ENCODE assay signal across 21 mouse cellular contexts in the genomic region with DNA sequence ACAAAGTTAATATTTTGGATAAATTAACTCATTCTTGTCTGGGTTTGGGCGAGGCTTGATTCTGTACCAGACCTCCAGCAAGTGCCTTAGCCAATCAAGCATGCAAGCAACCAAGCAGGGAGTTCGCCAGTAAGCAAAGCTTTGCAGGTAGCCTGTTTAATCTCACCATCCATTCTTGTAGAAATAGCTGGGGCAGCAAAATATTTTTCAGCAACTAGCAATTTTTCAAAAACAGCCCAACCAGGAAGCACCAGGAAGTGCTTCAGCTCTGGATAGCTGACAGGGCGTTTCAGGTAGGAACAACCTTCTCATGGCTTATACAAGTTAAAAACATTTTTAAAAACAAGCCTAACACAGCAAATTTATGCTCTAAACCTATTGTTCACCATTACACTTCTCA. TPM values are rescaled to one million over a fixed set of nuclear protein-coding genes. Genes with fewer than 3 reads are reported as not detected.
DNase-seq lines count a peak whose midpoint lies in the region; ATAC-seq and TF ChIP-seq lines count a peak whose summit lies in the region.
"Had no signal": no experiment of that assay in that cellular context is flagged by ENCODE, and none has a peak within 500 bp of the region (broad histone marks: within the 10 kb centered on the region; RNA-seq: fewer than 3 reads in every experiment).

No protein-coding gene starts in this region.

- WGBS in liver, embryonic 13.5 days (ENCODE audit: insufficient replicate concordance): 61% methylated on average over 3 of the region's 3 CpGs

- H3K27me3 ChIP-seq in MEL (ENCODE audit: control insufficient read depth in 1 of 2, insufficient read depth in 2 of 2, low read length in 2 of 2): no peaks in the 10 kb centered on the region
- no peaks in the 10 kb centered on the region for H3K27me3 ChIP-seq in liver, embryonic 13.5 days
- H3K27me3 ChIP-seq: embryonic facial prominence, embryonic 15.5 days; forebrain, embryonic 13.5 days; hindbrain, embryonic 13.5 days; lung, embryonic 15.5 days; neural tube, embryonic 15.5 days had no signal

- H3K4me3 ChIP-seq in MEL (ENCODE audit: control insufficient read depth in 1 of 2, insufficient read depth in 1 of 2, low read depth in 2 of 2, low read length in 2 of 2): peak overlapping the region; percentile 60 to 74
- no peak overlapping the region for H3K4me3 ChIP-seq in brown adipose tissue, adult 24 weeks (ENCODE audit: insufficient read depth, low read depth, low read length)
- no peak overlapping the region for H3K4me3 ChIP-seq in liver, embryonic 13.5 days (replicated peaks)
- H3K4me3 ChIP-seq: embryonic facial prominence, embryonic 15.5 days; forebrain, embryonic 13.5 days; hindbrain, embryonic 13.5 days; lung, embryonic 15.5 days; neural tube, embryonic 15.5 days had no signal

- TF ChIP-seq EP300 in MEL (IDR thresholded peaks at IDR 0.05; ENCODE audit: low read depth in 1 of 2, low read length in 2 of 2): no peak

- H3K79me2 ChIP-seq in MEL (ENCODE audit: control insufficient read depth, insufficient read depth, low read length, poor library complexity): peaks cover 31% of the 10 kb centered on the region

- peak; percentile 79 for DNase-seq in kidney, adult 9 months
- no peak for DNase-seq in kidney, adult 18-20 months
- DNase-seq in MEL (ENCODE audit: low read depth, low spot score): peak; percentile 61
- DNase-seq in liver, embryonic 13.5 days: no peak
- no peak for DNase-seq in lung, postnatal 4 days
- no peak for DNase-seq in lung, postnatal 10 days
- DNase-seq: cerebellum, adult 11-12 months; layer of hippocampus, postnatal 36 days; right cerebral cortex, postnatal 4 days had no signal

- H3K27ac ChIP-seq in MEL (ENCODE audit: control insufficient read depth, low read depth, low read length): peak overlapping the region; percentile 98
- peak overlapping the region; percentile 67 for H3K27ac ChIP-seq in brown adipose tissue, adult 24 weeks (replicated peaks; ENCODE audit: low read depth, low read length)
- peak overlapping the region; percentile 44 for H3K27ac ChIP-seq in liver, embryonic 13.5 days
- H3K27ac ChIP-seq: embryonic facial prominence, embryonic 15.5 days; forebrain, embryonic 13.5 days; hindbrain, embryonic 13.5 days; lung, embryonic 15.5 days; neural tube, embryonic 15.5 days had no signal

- H3K4me1 ChIP-seq in MEL (ENCODE audit: control insufficient read depth in 1 of 2, insufficient read depth in 2 of 2, low read length in 2 of 2): peaks cover 56 to 61% of the 10 kb centered on the region in 2 experiments
- peaks cover 23% of the 10 kb centered on the region for H3K4me1 ChIP-seq in brown adipose tissue, adult 24 weeks (ENCODE audit: control insufficient read depth, insufficient read depth, insufficient read length, low read length)
- H3K4me1 ChIP-seq in liver, embryonic 13.5 days (replicated peaks): peaks cover 64% of the 10 kb centered on the region
- H3K4me1 ChIP-seq: embryonic facial prominence, embryonic 15.5 days; forebrain, embryonic 13.5 days; hindbrain, embryonic 13.5 days; lung, embryonic 15.5 days; neural tube, embryonic 15.5 days had no signal

- ATAC-seq in liver, embryonic 13.5 days (ENCODE audit: low read depth): no peak
- ATAC-seq: activated CD4-positive, CD25-positive, alpha-beta regulatory T cell, adult 4 months; forebrain, embryonic 13.5 days; intestine, postnatal 0 days had no signal

- TF ChIP-seq CTCF in MEL (IDR thresholded peaks at IDR 0.05 in 2 of 3, conservative IDR thresholded peaks at IDR 0.05 in 1 of 3; ENCODE audit: control insufficient read depth in 1 of 3, insufficient read depth in 1 of 3, low read depth in 2 of 3, low read length in 3 of 3, poor library complexity in 1 of 3, severe bottlenecking in 1 of 3): no peak

- peak overlapping the region; percentile 33; the same call in 1 of the 2 replicates for H3K4me2 ChIP-seq in liver, embryonic 13.5 days
- H3K4me2 ChIP-seq: embryonic facial prominence, embryonic 15.5 days; forebrain, embryonic 13.5 days; hindbrain, embryonic 13.5 days; lung, embryonic 15.5 days; midbrain, embryonic 11.5 days; neural tube, embryonic 15.5 days had no signal

- no peaks in the 10 kb centered on the region for H3K9me3 ChIP-seq in MEL (replicated peaks; ENCODE audit: insufficient read depth, low read length)
- no peaks in the 10 kb centered on the region for H3K9me3 ChIP-seq in liver, embryonic 13.5 days (replicated peaks)
- H3K9me3 ChIP-seq: embryonic facial prominence, embryonic 15.5 days; forebrain, embryonic 13.5 days; hindbrain, embryonic 13.5 days; lung, embryonic 15.5 days; neural tube, embryonic 15.5 days had no signal

- peak overlapping the region; percentile 76 for H3K9ac ChIP-seq in MEL (ENCODE audit: control insufficient read depth, low read depth, low read length, poor library complexity, severe bottlenecking)
- no peak overlapping the region for H3K9ac ChIP-seq in liver, embryonic 13.5 days
- H3K9ac ChIP-seq: embryonic facial prominence, embryonic 15.5 days; forebrain, embryonic 13.5 days; hindbrain, embryonic 13.5 days; lung, embryonic 15.5 days; neural tube, embryonic 15.5 days had no signal

- TF ChIP-seq RAD21 in MEL (IDR thresholded peaks at IDR 0.05; ENCODE audit: low read depth, low read length): no peak

- TF ChIP-seq POLR2A in MEL (IDR thresholded peaks at IDR 0.05; ENCODE audit: control insufficient read depth in 1 of 2, insufficient read depth in 1 of 2, low read depth in 1 of 2, low read length in 2 of 2, poor library complexity in 1 of 2): no peak

- peaks cover 0 to 78% of the 10 kb centered on the region in 2 experiments; a peak in 3 of 4 replicates for H3K36me3 ChIP-seq in MEL (ENCODE audit: control insufficient read depth in 1 of 2, insufficient read depth in 2 of 2, low read length in 2 of 2)
- H3K36me3 ChIP-seq in liver, embryonic 13.5 days: no peaks in the 10 kb centered on the region
- H3K36me3 ChIP-seq: embryonic facial prominence, embryonic 15.5 days; hindbrain, embryonic 13.5 days; lung, embryonic 15.5 days; neural tube, embryonic 15.5 days had no signal

TF ChIP-seq in MEL, 35 proteins besides CTCF, POLR2A, EP300 and RAD21:
- TF ChIP-seq CHD2 (IDR thresholded peaks at IDR 0.05; ENCODE audit: low read length): no peak
- peak; percentile 62 for TF ChIP-seq ELF1 (IDR thresholded peaks at IDR 0.05; ENCODE audit: low read depth, low read length)
- TF ChIP-seq TCF12 (IDR thresholded peaks at IDR 0.05; ENCODE audit: low read depth, low read length): no peak

RNA-seq across cellular contexts. Expression of a gene that starts 5.5 kb away (rescaled TPM):
- total RNA-seq in MEL (2012; rRNA removed): 35.2 and 48.0 TPM in 2 replicates
- polyA plus RNA-seq in MEL (2012; ENCODE audit: insufficient read depth in 1 of 2, insufficient read length in 2 of 2, low read depth in 1 of 2, low replicate concordance in 2 of 2, missing spikeins in 1 of 2): 10 to 100 TPM in 1 of 2 experiments, not detected in 1; 26.4 TPM
- 2.9 and 4.6 TPM in 2 replicates for polyA plus RNA-seq in brown adipose tissue, adult 24 weeks (2012; ENCODE audit: insufficient read depth, insufficient read length, missing spikeins)
- polyA plus RNA-seq in liver, embryonic 13.5 days (2015; fragmentation: Nextera tagmentation; extraction: Ambion mirVana): 7.3 and 7.4 TPM in 2 replicates

RNA-seq across cellular contexts. Expression of a gene that starts 17.9 kb away (rescaled TPM):
- 0.75 and 0.77 TPM in 2 replicates for total RNA-seq in MEL (2012; rRNA removed)
- under 1 TPM in 1 of 2 experiments, not detected in 1; 0.54 TPM for polyA plus RNA-seq in MEL (2012; ENCODE audit: insufficient read depth in 1 of 2, insufficient read length in 2 of 2, low read depth in 1 of 2, low replicate concordance in 2 of 2, missing spikeins in 1 of 2)
- polyA plus RNA-seq in brown adipose tissue, adult 24 weeks (2012; ENCODE audit: insufficient read depth, insufficient read length, missing spikeins): 19.9 and 29.5 TPM in 2 replicates
- 0.22 and 0.59 TPM in 2 replicates for polyA plus RNA-seq in liver, embryonic 13.5 days (2015; fragmentation: Nextera tagmentation; extraction: Ambion mirVana)
- polyA plus RNA-seq: forebrain, embryonic 13.5 days; hindbrain, embryonic 13.5 days; limb, embryonic 11.5 days; midbrain, embryonic 11.5 days had no signal

RNA-seq across cellular contexts. Expression of a gene that starts 30.8 kb away (rescaled TPM):
- total RNA-seq in MEL (2012; rRNA removed): 0.08 and 0.16 TPM in 2 replicates
- polyA plus RNA-seq in MEL (2012; ENCODE audit: insufficient read depth in 1 of 2, insufficient read length in 2 of 2, low read depth in 1 of 2, low replicate concordance in 2 of 2, missing spikeins in 1 of 2): under 1 TPM in 1 of 2 experiments, not detected in 1; 0.04 TPM
- 1.8 and 4.0 TPM in 2 replicates for polyA plus RNA-seq in brown adipose tissue, adult 24 weeks (2012; ENCODE audit: insufficient read depth, insufficient read length, missing spikeins)
- 0.52 and 0.65 TPM in 2 replicates for polyA plus RNA-seq in liver, embryonic 13.5 days (2015; fragmentation: Nextera tagmentation; extraction: Ambion mirVana)

RNA-seq across cellular contexts. Expression of a gene that starts 32.8 kb away (rescaled TPM):
- total RNA-seq in MEL (2012; rRNA removed): not detected in 2 replicates
- polyA plus RNA-seq in MEL (2012; ENCODE audit: insufficient read depth in 1 of 2, insufficient read length in 2 of 2, low read depth in 1 of 2, low replicate concordance in 2 of 2, missing spikeins in 1 of 2): under 1 TPM in 1 of 2 experiments, not detected in 1; 0.06 TPM
- 0.38 TPM in 1 of 2 replicates, not detected in the other for polyA plus RNA-seq in brown adipose tissue, adult 24 weeks (2012; ENCODE audit: insufficient read depth, insufficient read length, missing spikeins)
- polyA plus RNA-seq in liver, embryonic 13.5 days (2015; fragmentation: Nextera tagmentation; extraction: Ambion mirVana): not detected in 2 replicates
- total RNA-seq: granulocyte monocyte progenitor cell, adult 5-6 weeks; layer of hippocampus, postnatal 36 days had no signal
- polyA plus RNA-seq: forebrain, embryonic 13.5 days; hindbrain, embryonic 13.5 days; limb, embryonic 11.5 days; lung, embryonic 15.5 days; midbrain, embryonic 11.5 days; neural tube, embryonic 15.5 days; stomach, embryonic 14.5 days had no signal

Comparison
In these comparisons a context has a peak if more than half of its experiments do, and no peak if none do; other contexts are left out.
1. DNase-seq: peak in kidney, adult 9 months (single experiment) and MEL (single experiment); none in kidney, adult 18-20 months (single experiment), liver, embryonic 13.5 days (single experiment), lung, postnatal 4 days (0 of 2) and lung, postnatal 10 days (single experiment).
2. H3K27ac ChIP-seq: peak in every context shown above with its lines; median percentile 98 in MEL; 67 in brown adipose tissue, adult 24 weeks; 44 in liver, embryonic 13.5 days.
3. H3K4me3 ChIP-seq: peak in MEL (2 of 2); none in brown adipose tissue, adult 24 weeks (single experiment) and liver, embryonic 13.5 days (single experiment).
4. RNA of a gene that starts 17.9 kb away (polyA plus RNA-seq): 19.9 to 29.5 TPM in brown adipose tissue, adult 24 weeks; 0.54 TPM in MEL and 0.22 to 0.59 TPM in liver, embryonic 13.5 days; every median in the first group is over 10 times any median in the second.